Mouse (Mus musculus) heart, postnatal 0 days (tissue): ENCODE measurements around the gene Dpagt1.

Experiments used
- CTCF ChIP-seq: IDR thresholded peaks from 2 replicates; pipeline ENCODE4 v1.5.1; 2016; ENCODE audit warnings: antibody characterized with exemption, control low read depth, low read depth
- EP300 ChIP-seq: IDR thresholded peaks from 2 replicates; pipeline ENCODE4 v1.6.1; 2016; ENCODE audit warnings: antibody characterized with exemption, low read depth

DNA sequence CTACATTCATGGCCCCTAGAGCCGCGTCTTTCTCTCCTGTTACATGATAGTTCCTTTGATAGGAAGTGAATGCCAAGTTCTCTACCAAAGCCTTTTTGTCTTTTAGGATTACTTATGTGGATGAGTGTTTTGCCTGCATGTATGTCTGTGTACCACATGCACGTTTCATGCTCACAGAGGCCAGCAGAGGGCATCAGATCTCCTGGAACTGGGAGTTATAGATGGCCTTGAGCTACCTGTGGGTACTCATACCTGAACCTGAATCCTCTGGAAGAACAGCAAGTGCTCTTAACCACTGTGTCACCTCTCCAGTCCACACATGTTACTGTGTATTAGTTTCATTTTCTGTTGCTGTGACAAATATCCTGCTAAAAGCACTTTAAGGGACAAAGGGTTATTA lies 33.3 kb upstream of the Dpagt1 start:
- TF ChIP-seq EP300, result no peak
- TF ChIP-seq CTCF, result peak; percentile 61
